Mouse (Mus musculus): Measurements from ENCODE around the gene Gm16427. TPM values are rescaled to one million over a fixed set of nuclear protein-coding genes. Genes with fewer than 3 reads are reported as not detected.
"Not testable (repeated sequence)": the region's sequence is repeated elsewhere in the genome, so short reads cannot be mapped to it uniquely, and the experiment has no call there.

Gm16427 gene
- total RNA-seq (2021), result not detected in 2 replicates
- long read RNA-seq, experiment 1, result 0 reads
- long read RNA-seq, experiment 2, result 0 reads

DNA sequence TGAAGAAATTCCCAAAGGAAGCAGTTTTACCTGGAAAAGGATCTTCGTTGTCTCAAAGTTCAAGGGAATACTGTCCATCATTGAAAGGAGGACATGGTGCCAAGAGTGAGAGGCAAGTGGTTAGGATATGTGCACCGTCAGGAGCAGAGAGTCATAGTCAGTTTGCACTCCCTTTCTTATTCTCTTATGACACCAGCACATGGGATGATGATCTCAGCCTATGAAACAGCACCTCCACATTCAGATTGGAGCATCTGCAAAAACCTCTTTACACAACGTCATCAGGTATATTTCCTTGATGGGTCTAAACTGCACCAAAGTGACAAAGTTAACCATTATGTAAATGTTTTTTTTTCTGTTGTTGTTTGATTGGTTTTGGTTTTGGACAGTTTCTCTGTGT, at the start of gene Gm16427:
TSS of gene Gm16427 (minus strand) at position 101 of the 400 bp plus-strand sequence.
- not testable (repeated sequence) for DNase-seq

Other genes starting within 250 kb of the Gm16427 start
- gene C87414, start 131.4 kb upstream of the Gm16427 start, total RNA-seq (2021), result not detected in 2 replicates